Mouse (Mus musculus): ENCODE measurements at regions not wholly inside any gene's neighbourhood (a gene's known extent, or its start where the extent isn't known, plus 50 kb on each side); places are given as distances from the start of the nearest gene placed in this dataset.

DNA sequence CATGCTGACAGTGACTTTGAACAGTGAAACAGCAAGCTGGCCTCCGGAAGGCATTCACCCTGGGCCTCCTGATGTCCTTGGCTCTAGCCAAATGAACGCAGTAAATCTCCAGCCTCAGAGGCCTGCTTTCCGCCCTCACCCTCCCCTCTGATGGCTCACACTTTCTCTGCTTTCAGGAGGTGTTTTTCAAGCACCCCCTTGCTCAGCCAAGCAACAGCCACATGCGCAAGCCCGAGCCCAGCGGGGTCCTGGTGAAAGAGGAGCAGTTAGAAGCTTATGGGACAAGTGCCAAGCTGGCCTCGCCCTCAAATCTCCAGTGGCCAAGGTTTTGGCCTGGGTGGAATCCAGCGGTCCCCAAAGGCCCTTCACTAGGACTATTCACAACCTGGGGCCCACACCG lies 109.6 kb upstream of the Zbtb40 start:
- ATAC-seq (ENCODE audit: insufficient read depth) (no peak), DNase-seq (ENCODE audit: low read depth in 3 of 3, low spot score in 3 of 3) (no peak)
- H3K4me3 ChIP-seq (ENCODE audit: insufficient read depth in 1 of 2, low read depth in 2 of 2, low read length in 2 of 2), result no peak overlapping the region
- H3K9me3 ChIP-seq (ENCODE audit: control insufficient read depth, low read length), result no peaks in the 10 kb centered on the region
- 61% methylated on average over 9 of the region's 9 CpGs for WGBS (ENCODE audit: insufficient replicate concordance)
- H3K27ac ChIP-seq, result no peak overlapping the region
- H3K4me1 ChIP-seq (replicated peaks; ENCODE audit: control insufficient read depth in 2 of 2, insufficient read depth in 2 of 2, low read length in 1 of 2), result no peaks in the 10 kb centered on the region
- H3K4me2 ChIP-seq (ENCODE audit: low read depth), result no peak overlapping the region
- TF ChIP-seq EP300 (IDR thresholded peaks at IDR 0.05; ENCODE audit: low read depth), result no peak
- no peak for TF ChIP-seq CTCF (IDR thresholded peaks at IDR 0.05; ENCODE audit: low read depth)
- H3K9ac ChIP-seq (replicated peaks), result no peak overlapping the region
- H3K36me3 ChIP-seq (replicated peaks; ENCODE audit: control insufficient read depth, insufficient read depth, low read depth), result no peaks in the 10 kb centered on the region
- no peaks in the 10 kb centered on the region for H3K27me3 ChIP-seq (ENCODE audit: control insufficient read depth, insufficient read depth, low read length)

DNA sequence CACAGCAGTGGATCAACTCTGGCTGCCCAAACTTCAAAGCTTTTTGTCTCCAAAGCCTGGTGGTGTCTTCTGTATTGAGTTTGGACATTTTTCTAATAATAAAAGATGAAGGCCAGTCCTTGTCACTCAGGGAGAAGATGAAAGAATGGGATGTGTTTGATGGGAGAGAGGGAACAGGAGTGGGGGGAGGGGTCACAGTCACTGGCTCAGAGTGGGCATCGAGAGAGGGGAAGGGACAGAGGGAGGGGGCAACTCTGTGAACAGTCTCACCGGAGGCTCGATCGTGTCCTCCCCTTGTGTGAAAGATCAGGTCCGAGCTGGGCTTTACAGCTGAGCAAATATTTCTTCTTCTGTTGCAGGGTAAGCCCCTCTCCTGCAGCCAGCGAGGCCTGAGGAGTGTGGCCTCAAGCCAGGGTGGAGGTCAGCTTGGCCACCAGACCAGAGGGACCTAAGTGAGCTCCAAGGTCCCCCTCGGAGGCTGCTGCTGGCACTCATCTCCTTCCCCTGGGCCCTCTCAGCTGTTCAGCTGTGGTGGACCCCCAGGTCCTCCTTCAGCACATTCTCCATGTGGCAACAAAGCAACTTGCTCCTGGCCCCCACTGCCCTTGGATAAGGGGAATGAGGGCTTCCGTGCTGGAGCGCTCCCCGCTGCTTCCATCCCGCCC lies 108.0 kb upstream of the Zbtb40 start:
- Histone ChIP-seq H3K4me1 (replicated peaks; ENCODE audit: control insufficient read depth in 2 of 2, insufficient read depth in 2 of 2, low read length in 1 of 2) (no peaks in the 10 kb centered on the region), H3K27ac (no peak overlapping the region), H3K4me2 (ENCODE audit: low read depth) (no peak overlapping the region), H3K27me3 (ENCODE audit: control insufficient read depth, insufficient read depth, low read length) (no peaks in the 10 kb centered on the region), H3K4me3 (ENCODE audit: insufficient read depth in 1 of 2, low read depth in 2 of 2, low read length in 2 of 2) (no peak overlapping the region), H3K36me3 (replicated peaks; ENCODE audit: control insufficient read depth, insufficient read depth, low read depth) (no peaks in the 10 kb centered on the region), H3K9ac (replicated peaks) (no peak overlapping the region), H3K9me3 (ENCODE audit: control insufficient read depth, low read length) (no peaks in the 10 kb centered on the region)
- no peak for ATAC-seq (ENCODE audit: insufficient read depth)
- TF ChIP-seq EP300 (IDR thresholded peaks at IDR 0.05; ENCODE audit: low read depth), result no peak
- no peak for TF ChIP-seq CTCF (IDR thresholded peaks at IDR 0.05; ENCODE audit: low read depth)
- WGBS (ENCODE audit: insufficient replicate concordance), result 59% methylated on average over 11 of the region's 11 CpGs
- no peak for DNase-seq (ENCODE audit: low read depth in 3 of 3, low spot score in 3 of 3)

DNA sequence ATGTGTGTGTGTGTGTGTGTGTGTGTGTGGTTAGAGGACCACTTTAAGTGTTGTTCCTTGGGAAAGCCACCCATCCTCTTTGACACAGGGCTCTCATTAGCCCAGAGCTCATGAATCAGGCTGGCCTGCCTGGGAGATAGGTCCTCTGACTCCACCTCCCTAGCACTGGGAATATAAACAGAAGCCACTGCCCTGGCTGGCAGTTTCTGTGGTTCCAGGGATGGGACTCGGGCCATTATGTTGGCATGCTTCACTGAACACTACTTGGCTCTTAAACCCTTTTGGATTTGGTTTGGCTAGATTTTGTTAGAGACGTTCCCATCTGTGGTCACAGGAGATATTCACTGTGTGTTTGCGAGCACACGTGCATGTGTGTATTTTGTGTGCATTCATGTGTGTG lies 100.2 kb upstream of the Zbtb40 start:
- Histone ChIP-seq H3K4me2 (ENCODE audit: low read depth) (no peak overlapping the region), H3K9me3 (ENCODE audit: control insufficient read depth, low read length) (no peaks in the 10 kb centered on the region), H3K36me3 (replicated peaks; ENCODE audit: control insufficient read depth, insufficient read depth, low read depth) (no peaks in the 10 kb centered on the region), H3K4me3 (ENCODE audit: insufficient read depth in 1 of 2, low read depth in 2 of 2, low read length in 2 of 2) (no peak overlapping the region), H3K27ac (no peak overlapping the region), H3K9ac (replicated peaks) (no peak overlapping the region), H3K4me1 (replicated peaks; ENCODE audit: control insufficient read depth in 2 of 2, insufficient read depth in 2 of 2, low read length in 1 of 2) (no peaks in the 10 kb centered on the region), H3K27me3 (ENCODE audit: control insufficient read depth, insufficient read depth, low read length) (no peaks in the 10 kb centered on the region)
- TF ChIP-seq CTCF (IDR thresholded peaks at IDR 0.05; ENCODE audit: low read depth), result no peak
- DNase-seq (ENCODE audit: low read depth in 3 of 3, low spot score in 3 of 3), result no peak
- ATAC-seq (ENCODE audit: insufficient read depth), result no peak
- WGBS (ENCODE audit: insufficient replicate concordance), result 72% methylated on average over 4 of the region's 4 CpGs

DNA sequence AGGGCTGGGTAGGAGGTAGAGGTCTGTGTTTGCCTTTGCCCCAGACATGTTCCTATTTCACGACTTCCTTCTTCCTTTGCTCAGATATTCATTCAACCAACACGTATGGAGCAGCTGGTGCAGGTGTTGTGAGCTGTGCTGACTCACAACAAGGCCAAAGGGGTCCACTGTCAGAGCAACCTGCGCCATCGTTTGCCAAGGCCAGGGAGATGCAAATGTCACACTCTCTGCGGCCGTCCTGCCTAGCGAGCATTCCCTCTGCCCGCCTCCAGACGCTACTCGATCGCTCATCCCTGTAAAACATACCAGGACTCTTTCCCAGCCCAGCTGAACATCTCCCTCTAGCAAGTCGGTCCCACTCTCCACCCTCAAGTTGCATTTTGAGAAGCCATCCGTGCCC lies 99.2 kb upstream of the Zbtb40 start:
- ATAC-seq (ENCODE audit: insufficient read depth) (no peak), DNase-seq (ENCODE audit: low read depth in 3 of 3, low spot score in 3 of 3) (no peak)
- no peaks in the 10 kb centered on the region for H3K4me1 ChIP-seq (replicated peaks; ENCODE audit: control insufficient read depth in 2 of 2, insufficient read depth in 2 of 2, low read length in 1 of 2)
- no peak overlapping the region for H3K4me2 ChIP-seq (ENCODE audit: low read depth)
- 65% methylated on average over 13 of the region's 13 CpGs for WGBS (ENCODE audit: insufficient replicate concordance)
- no peak overlapping the region for H3K9ac ChIP-seq (replicated peaks)
- H3K27ac ChIP-seq, result no peak overlapping the region
- no peaks in the 10 kb centered on the region for H3K9me3 ChIP-seq (ENCODE audit: control insufficient read depth, low read length)
- H3K27me3 ChIP-seq (ENCODE audit: control insufficient read depth, insufficient read depth, low read length), result no peaks in the 10 kb centered on the region
- no peak overlapping the region for H3K4me3 ChIP-seq (ENCODE audit: insufficient read depth in 1 of 2, low read depth in 2 of 2, low read length in 2 of 2)
- TF ChIP-seq EP300 (IDR thresholded peaks at IDR 0.05; ENCODE audit: low read depth), result no peak
- TF ChIP-seq CTCF (IDR thresholded peaks at IDR 0.05; ENCODE audit: low read depth), result no peak
- H3K36me3 ChIP-seq (replicated peaks; ENCODE audit: control insufficient read depth, insufficient read depth, low read depth), result no peaks in the 10 kb centered on the region

DNA sequence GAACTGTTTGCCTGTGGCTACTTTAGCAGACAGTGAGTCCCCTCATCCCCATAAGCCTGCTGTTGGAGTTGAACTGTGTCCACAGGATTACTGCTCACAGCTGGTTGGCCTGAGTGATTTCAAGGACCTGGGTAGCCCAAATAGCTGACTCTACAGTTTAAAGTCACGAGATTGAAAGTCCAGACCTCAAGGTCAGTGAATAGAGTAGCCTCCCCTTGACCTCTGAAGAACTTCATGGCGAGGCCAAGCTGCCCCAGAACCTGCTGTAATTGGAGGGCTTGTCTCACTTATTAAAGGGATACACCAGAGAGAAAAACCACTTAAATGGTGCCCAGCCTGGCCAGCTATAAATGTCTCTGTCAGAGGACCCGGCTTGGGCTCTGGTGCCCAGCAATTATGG lies 97.7 kb upstream of the Zbtb40 start:
- H3K9ac ChIP-seq (replicated peaks), result no peak overlapping the region
- H3K4me2 ChIP-seq (ENCODE audit: low read depth), result no peak overlapping the region
- no peaks in the 10 kb centered on the region for H3K36me3 ChIP-seq (replicated peaks; ENCODE audit: control insufficient read depth, insufficient read depth, low read depth)
- H3K27me3 ChIP-seq (ENCODE audit: control insufficient read depth, insufficient read depth, low read length), result no peaks in the 10 kb centered on the region
- no peak overlapping the region for H3K27ac ChIP-seq
- no peak for DNase-seq (ENCODE audit: low read depth in 3 of 3, low spot score in 3 of 3)
- H3K4me1 ChIP-seq (replicated peaks; ENCODE audit: control insufficient read depth in 2 of 2, insufficient read depth in 2 of 2, low read length in 1 of 2), result no peaks in the 10 kb centered on the region
- H3K9me3 ChIP-seq (ENCODE audit: control insufficient read depth, low read length), result no peaks in the 10 kb centered on the region
- no peak for ATAC-seq (ENCODE audit: insufficient read depth)
- no peak for TF ChIP-seq CTCF (IDR thresholded peaks at IDR 0.05; ENCODE audit: low read depth)
- no peak for TF ChIP-seq EP300 (IDR thresholded peaks at IDR 0.05; ENCODE audit: low read depth)
- 43% methylated on average over 3 of the region's 3 CpGs for WGBS (ENCODE audit: insufficient replicate concordance)
- no peak overlapping the region for H3K4me3 ChIP-seq (ENCODE audit: insufficient read depth in 1 of 2, low read depth in 2 of 2, low read length in 2 of 2)
